Mouse (Mus musculus): ENCODE measurements around the gene Pigk. TPM values are rescaled to one million over a fixed set of nuclear protein-coding genes. Genes with fewer than 3 reads are reported as not detected.

Pigk gene
- polyA plus RNA-seq, 1 experiment from 2014 or later, result 40.9 TPM

DNA sequence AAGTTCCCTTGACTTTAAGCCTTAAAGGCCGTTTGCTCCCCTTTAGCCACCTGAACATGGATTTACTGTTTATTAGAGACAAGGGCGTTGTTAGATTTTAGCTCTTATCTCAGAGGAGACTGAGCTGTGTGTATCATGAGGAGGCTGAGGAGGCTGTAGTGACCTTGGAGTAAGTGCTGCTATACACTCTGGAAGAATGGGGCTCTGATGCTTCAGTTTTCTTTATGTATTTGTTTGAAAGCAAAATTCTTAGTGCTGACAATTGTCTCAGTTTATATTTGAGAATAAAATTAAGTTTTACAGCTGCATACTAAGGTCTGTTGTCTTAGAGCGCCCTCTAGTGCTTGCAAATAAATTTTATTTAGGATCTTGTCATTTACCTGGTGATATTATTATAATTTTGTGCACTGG is 35.6 kb downstream of the Pigk start:
- Histone ChIP-seq H3K36me3 (ENCODE audit: control insufficient read depth, insufficient read depth, low read length) (no peaks in the 10 kb centered on the region; the same call in 1 of the 2 replicates), H3K4me3 (ENCODE audit: low read depth, low read length) (no peak overlapping the region), H3K4me1 (replicated peaks; ENCODE audit: control insufficient read depth, insufficient read depth) (no peaks in the 10 kb centered on the region), H3K9me3 (ENCODE audit: control insufficient read depth, low read length) (no peaks in the 10 kb centered on the region), H3K27ac (replicated peaks) (no peak overlapping the region), H3K9ac (ENCODE audit: low read length) (no peak overlapping the region), H3K4me2 (replicated peaks; ENCODE audit: low read depth) (no peak overlapping the region), H3K27me3 (ENCODE audit: control insufficient read depth, insufficient read depth, low read length) (no peaks in the 10 kb centered on the region)
- ATAC-seq (ENCODE audit: low FRiP score, low TSS enrichment), result no peak
- WGBS, result 37% methylated on average over 3 of the region's 3 CpGs
- TF ChIP-seq CTCF (IDR thresholded peaks at IDR 0.05; ENCODE audit: low read depth) (peak; percentile 86), EP300 (optimal IDR thresholded peaks at IDR 0.05) (no peak)
- no peak for DNase-seq (ENCODE audit: low spot score)

DNA sequence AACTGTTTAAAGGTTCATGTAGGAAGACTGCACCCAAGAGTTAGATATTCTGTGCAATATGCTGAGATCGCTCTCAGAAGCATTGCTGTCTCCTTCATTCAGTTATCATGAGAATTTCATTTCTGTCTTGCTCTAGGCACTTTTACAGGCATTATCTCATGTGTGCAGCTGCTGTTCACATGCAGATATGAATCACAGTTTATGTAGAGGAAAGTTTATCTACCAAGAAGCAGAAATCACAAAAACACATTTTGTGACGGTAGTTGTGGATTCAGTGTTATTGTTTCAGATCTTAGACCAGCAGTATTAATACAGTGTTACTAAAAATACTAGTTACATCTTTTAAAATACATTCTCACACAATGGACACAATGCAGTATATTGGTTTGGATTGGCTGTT is 36.0 kb downstream of the Pigk start:
- no peak overlapping the region for H3K9ac ChIP-seq (ENCODE audit: low read length)
- ATAC-seq (ENCODE audit: low FRiP score, low TSS enrichment), result no peak
- H3K27ac ChIP-seq (replicated peaks), result no peak overlapping the region
- no peak for TF ChIP-seq EP300 (optimal IDR thresholded peaks at IDR 0.05)
- TF ChIP-seq CTCF (IDR thresholded peaks at IDR 0.05; ENCODE audit: low read depth), result no peak
- no peak overlapping the region for H3K4me2 ChIP-seq (replicated peaks; ENCODE audit: low read depth)
- H3K4me1 ChIP-seq (replicated peaks; ENCODE audit: control insufficient read depth, insufficient read depth), result no peaks in the 10 kb centered on the region
- DNase-seq (ENCODE audit: low spot score), result no peak
- H3K4me3 ChIP-seq (ENCODE audit: low read depth, low read length), result no peak overlapping the region
- 61% methylated on average over 2 of the region's 2 CpGs for WGBS
- no peaks in the 10 kb centered on the region for H3K27me3 ChIP-seq (ENCODE audit: control insufficient read depth, insufficient read depth, low read length)
- H3K9me3 ChIP-seq (ENCODE audit: control insufficient read depth, low read length), result no peaks in the 10 kb centered on the region
- H3K36me3 ChIP-seq (ENCODE audit: control insufficient read depth, insufficient read depth, low read length), result no peaks in the 10 kb centered on the region; the same call in 1 of the 2 replicates

DNA sequence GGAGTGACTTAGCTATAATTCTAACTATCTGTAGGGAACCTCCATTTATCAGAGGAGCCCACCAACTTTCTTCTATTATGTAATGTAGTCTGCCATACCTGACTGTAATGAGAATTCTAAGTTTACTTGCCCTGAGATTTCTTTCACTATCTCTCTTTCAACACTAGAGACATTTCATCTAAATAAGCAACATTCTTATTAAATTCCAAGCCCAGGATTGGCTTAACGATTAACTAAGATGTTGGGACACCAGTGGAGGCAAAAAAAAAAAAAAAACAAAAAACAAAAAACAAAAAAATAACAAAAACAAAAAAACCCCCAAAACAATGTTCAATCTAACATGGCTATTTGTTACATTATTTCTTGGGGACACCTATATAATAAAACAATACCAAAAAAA is 39.0 kb downstream of the Pigk start:
- no peak overlapping the region for H3K9ac ChIP-seq (ENCODE audit: low read length)
- no peaks in the 10 kb centered on the region for H3K4me1 ChIP-seq (replicated peaks; ENCODE audit: control insufficient read depth, insufficient read depth)
- TF ChIP-seq EP300 (optimal IDR thresholded peaks at IDR 0.05) (no peak), CTCF (IDR thresholded peaks at IDR 0.05; ENCODE audit: low read depth) (no peak)
- no peak overlapping the region for H3K4me3 ChIP-seq (ENCODE audit: low read depth, low read length)
- 100% methylated on average over 1 of the region's 1 CpGs for WGBS
- no peaks in the 10 kb centered on the region for H3K9me3 ChIP-seq (ENCODE audit: control insufficient read depth, low read length)
- H3K4me2 ChIP-seq (replicated peaks; ENCODE audit: low read depth), result no peak overlapping the region
- no peaks in the 10 kb centered on the region for H3K27me3 ChIP-seq (ENCODE audit: control insufficient read depth, insufficient read depth, low read length)
- DNase-seq (ENCODE audit: low spot score) (no peak), ATAC-seq (ENCODE audit: low FRiP score, low TSS enrichment) (no peak)
- no peaks in the 10 kb centered on the region for H3K36me3 ChIP-seq (ENCODE audit: control insufficient read depth, insufficient read depth, low read length)
- no peak overlapping the region for H3K27ac ChIP-seq (replicated peaks)

DNA sequence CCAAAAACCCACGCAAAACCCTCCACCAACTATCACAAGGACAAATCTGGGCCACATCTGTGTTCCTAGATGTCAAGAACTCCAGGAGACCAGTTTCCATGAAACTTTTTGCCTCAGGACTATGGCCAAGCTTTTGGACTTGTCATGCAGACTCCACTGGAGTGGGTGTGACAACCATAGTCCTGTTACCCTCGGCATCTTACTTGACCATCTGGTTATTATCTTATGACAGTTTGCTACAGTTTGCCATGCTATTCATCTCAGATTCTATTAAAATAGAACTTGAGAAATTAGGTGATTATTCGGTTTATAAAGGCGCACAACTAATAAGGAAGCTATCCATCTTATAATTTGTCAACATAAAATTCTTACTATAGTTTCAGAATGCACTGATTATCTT is 39.4 kb downstream of the Pigk start:
- ATAC-seq (ENCODE audit: low FRiP score, low TSS enrichment) (no peak), DNase-seq (ENCODE audit: low spot score) (no peak)
- no peak overlapping the region for H3K9ac ChIP-seq (ENCODE audit: low read length)
- no peak overlapping the region for H3K4me2 ChIP-seq (replicated peaks; ENCODE audit: low read depth)
- H3K36me3 ChIP-seq (ENCODE audit: control insufficient read depth, insufficient read depth, low read length), result no peaks in the 10 kb centered on the region
- H3K4me1 ChIP-seq (replicated peaks; ENCODE audit: control insufficient read depth, insufficient read depth), result no peaks in the 10 kb centered on the region
- H3K27ac ChIP-seq (replicated peaks), result no peak overlapping the region
- no peak overlapping the region for H3K4me3 ChIP-seq (ENCODE audit: low read depth, low read length)
- no peaks in the 10 kb centered on the region for H3K27me3 ChIP-seq (ENCODE audit: control insufficient read depth, insufficient read depth, low read length)
- WGBS, result 75% methylated on average over 4 of the region's 4 CpGs
- H3K9me3 ChIP-seq (ENCODE audit: control insufficient read depth, low read length), result no peaks in the 10 kb centered on the region
- no peak for TF ChIP-seq EP300 (optimal IDR thresholded peaks at IDR 0.05)
- no peak for TF ChIP-seq CTCF (IDR thresholded peaks at IDR 0.05; ENCODE audit: low read depth)

DNA sequence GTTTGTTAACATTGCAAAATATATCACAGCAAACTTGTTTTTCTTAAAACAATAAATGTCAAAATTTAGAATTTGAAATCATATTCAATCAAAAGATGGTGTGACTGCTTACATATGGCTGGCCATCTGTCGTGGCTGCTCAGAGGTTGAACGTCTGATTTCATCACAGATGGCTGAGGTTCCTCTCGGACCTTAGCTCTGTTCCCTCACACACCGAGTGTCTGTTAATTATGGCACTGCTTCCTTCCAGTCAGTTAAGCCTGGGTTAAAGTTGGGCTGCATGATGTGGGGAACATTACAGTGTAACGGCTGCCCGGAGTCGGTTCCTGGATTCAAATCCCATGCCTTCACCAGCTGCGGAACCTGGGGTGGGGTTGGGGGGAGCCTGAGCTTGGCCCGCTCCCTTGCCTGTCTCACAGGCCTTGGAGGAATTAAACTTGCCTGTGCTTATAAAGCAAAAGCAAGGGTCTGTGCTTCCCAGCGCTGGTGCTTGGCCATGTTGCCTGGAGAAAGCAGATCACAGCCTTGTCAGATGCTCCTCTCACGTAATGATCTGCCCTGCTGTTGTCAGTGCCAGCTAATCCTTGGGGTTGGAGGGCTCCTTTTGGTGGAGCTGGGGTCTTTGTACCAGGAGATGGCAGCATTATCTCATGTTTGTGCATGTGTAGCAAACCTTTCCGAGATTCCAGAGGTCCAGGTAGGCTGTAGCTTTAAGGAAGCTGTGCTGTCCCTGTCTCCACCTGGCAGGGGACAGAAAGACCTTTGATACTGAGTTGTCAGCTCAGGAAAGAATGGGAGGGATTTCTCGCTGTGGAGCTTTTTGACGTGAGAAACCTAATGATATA is 40.2 kb downstream of the Pigk start:
- H3K4me1 ChIP-seq (replicated peaks; ENCODE audit: control insufficient read depth, insufficient read depth), result no peaks in the 10 kb centered on the region
- DNase-seq (ENCODE audit: low spot score) (no peak), ATAC-seq (ENCODE audit: low FRiP score, low TSS enrichment) (no peak)
- no peaks in the 10 kb centered on the region for H3K9me3 ChIP-seq (ENCODE audit: control insufficient read depth, low read length)
- no peaks in the 10 kb centered on the region for H3K36me3 ChIP-seq (ENCODE audit: control insufficient read depth, insufficient read depth, low read length)
- no peak overlapping the region for H3K9ac ChIP-seq (ENCODE audit: low read length)
- no peaks in the 10 kb centered on the region for H3K27me3 ChIP-seq (ENCODE audit: control insufficient read depth, insufficient read depth, low read length)
- TF ChIP-seq EP300 (optimal IDR thresholded peaks at IDR 0.05), result no peak
- no peak; the same call in 1 of the 2 replicates for TF ChIP-seq CTCF (IDR thresholded peaks at IDR 0.05; ENCODE audit: low read depth)
- H3K4me2 ChIP-seq (replicated peaks; ENCODE audit: low read depth), result no peak overlapping the region
- no peak overlapping the region for H3K4me3 ChIP-seq (ENCODE audit: low read depth, low read length)
- H3K27ac ChIP-seq (replicated peaks), result no peak overlapping the region
- 73% methylated on average over 14 of the region's 14 CpGs for WGBS

DNA sequence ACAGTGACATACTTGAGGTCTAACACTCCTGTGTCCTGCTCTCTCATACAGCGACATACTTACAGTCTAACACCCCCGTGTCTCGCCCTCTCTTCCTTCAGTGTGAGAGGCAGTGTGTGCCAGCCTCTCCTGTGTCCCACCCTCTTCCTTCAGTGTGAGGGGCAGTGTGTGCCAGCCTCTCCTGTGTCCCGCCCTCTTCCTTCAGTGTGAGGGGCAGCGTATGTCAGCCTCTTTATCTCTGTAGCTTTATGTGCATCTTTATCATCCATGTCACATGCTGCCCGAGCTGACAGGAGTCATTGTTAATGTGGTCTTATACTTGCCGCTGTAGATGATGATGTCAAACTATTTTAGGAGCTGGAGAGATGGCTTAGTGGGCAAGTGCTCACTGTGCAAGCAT is 41.6 kb downstream of the Pigk start:
- no peak for TF ChIP-seq CTCF (IDR thresholded peaks at IDR 0.05; ENCODE audit: low read depth)
- no peak for TF ChIP-seq EP300 (optimal IDR thresholded peaks at IDR 0.05)
- no peaks in the 10 kb centered on the region for H3K27me3 ChIP-seq (ENCODE audit: control insufficient read depth, insufficient read depth, low read length)
- WGBS, result 87% methylated on average over 7 of the region's 7 CpGs
- no peak overlapping the region for H3K4me3 ChIP-seq (ENCODE audit: low read depth, low read length)
- H3K27ac ChIP-seq (replicated peaks), result no peak overlapping the region
- ATAC-seq (ENCODE audit: low FRiP score, low TSS enrichment) (no peak), DNase-seq (ENCODE audit: low spot score) (no peak)
- H3K4me1 ChIP-seq (replicated peaks; ENCODE audit: control insufficient read depth, insufficient read depth), result no peaks in the 10 kb centered on the region
- H3K36me3 ChIP-seq (ENCODE audit: control insufficient read depth, insufficient read depth, low read length), result no peaks in the 10 kb centered on the region
- no peak overlapping the region for H3K9ac ChIP-seq (ENCODE audit: low read length)
- no peak overlapping the region for H3K4me2 ChIP-seq (replicated peaks; ENCODE audit: low read depth)
- H3K9me3 ChIP-seq (ENCODE audit: control insufficient read depth, low read length), result no peaks in the 10 kb centered on the region

All from stomach, postnatal 0 days (tissue).